Mouse (Mus musculus): ENCODE results near the gene Tnf. TPM values are rescaled to one million over a fixed set of nuclear protein-coding genes. Genes with fewer than 3 reads are reported as not detected.

Gene Tnf
- total RNA-seq, 1 experiment, result 0.22 TPM

DNA sequence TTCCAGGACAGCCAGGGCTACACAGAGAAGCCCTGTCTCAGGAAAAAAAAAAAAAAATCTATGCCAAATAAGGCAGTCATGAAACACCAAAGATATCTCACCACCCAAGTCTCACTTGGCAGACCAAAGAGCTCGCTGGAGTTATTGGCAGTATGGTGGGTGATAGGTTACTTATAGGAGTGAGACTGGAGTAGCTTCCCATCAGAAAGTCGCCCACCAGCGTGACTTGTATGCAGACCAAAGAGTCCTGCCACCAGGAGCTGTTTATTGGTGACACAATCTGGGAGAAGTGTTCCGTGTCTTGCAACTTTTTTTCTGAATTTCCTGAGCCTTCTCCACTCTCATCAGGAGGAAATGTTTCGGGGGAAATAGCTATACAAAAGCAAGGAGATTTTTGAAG, 37.9 kb upstream of the Tnf start:
- in situ Hi-C loops (cut with MboI; ENCODE audit: low sequenced_read_pairs in 2 of 2, unreplicated experiment in 2 of 2), result no loop called here
- H3K9me3 ChIP-seq (ENCODE audit: control insufficient read depth, insufficient read depth, low read depth, low read length), result no peaks in the 10 kb centered on the region
- H3K4me1 ChIP-seq (ENCODE audit: control insufficient read depth in 2 of 2, insufficient read depth in 2 of 2, low read length in 2 of 2, poor library complexity in 1 of 2), result peaks cover 10 to 11% of the 10 kb centered on the region in 2 experiments; a peak in 2 of 4 replicates
- peaks cover 23% of the 10 kb centered on the region for H3K36me3 ChIP-seq (ENCODE audit: control insufficient read depth, insufficient read depth, low read length, poor library complexity, severe bottlenecking)
- TF ChIP-seq HCFC1 (IDR thresholded peaks at IDR 0.05; ENCODE audit: borderline replicate concordance, insufficient read depth, low read length), result no peak
- TF ChIP-seq CHD2 (IDR thresholded peaks at IDR 0.05; ENCODE audit: low read depth, low read length), result no peak
- TF ChIP-seq ZC3H11A (IDR thresholded peaks at IDR 0.05; ENCODE audit: borderline replicate concordance, low read depth, low read length), result no peak
- no peak for TF ChIP-seq MAFK (IDR thresholded peaks at IDR 0.05; ENCODE audit: insufficient read depth, low read depth, low read length)
- no peak for TF ChIP-seq ZNF384 (IDR thresholded peaks at IDR 0.05; ENCODE audit: low read depth, low read length)
- DNase-seq (ENCODE audit: low read depth, low spot score), result no peak
- no peak overlapping the region for H3K9ac ChIP-seq (ENCODE audit: insufficient read depth, low read depth, low read length, poor library complexity, severe bottlenecking)
- H3K27ac ChIP-seq (ENCODE audit: insufficient read depth, low read depth, low read length, poor library complexity, severe bottlenecking), result no peak overlapping the region
- H3K4me3 ChIP-seq (ENCODE audit: insufficient read depth in 1 of 2, low read depth in 1 of 2, low read length in 2 of 2, poor library complexity in 1 of 2, severe bottlenecking in 1 of 2), result no peak overlapping the region

DNA sequence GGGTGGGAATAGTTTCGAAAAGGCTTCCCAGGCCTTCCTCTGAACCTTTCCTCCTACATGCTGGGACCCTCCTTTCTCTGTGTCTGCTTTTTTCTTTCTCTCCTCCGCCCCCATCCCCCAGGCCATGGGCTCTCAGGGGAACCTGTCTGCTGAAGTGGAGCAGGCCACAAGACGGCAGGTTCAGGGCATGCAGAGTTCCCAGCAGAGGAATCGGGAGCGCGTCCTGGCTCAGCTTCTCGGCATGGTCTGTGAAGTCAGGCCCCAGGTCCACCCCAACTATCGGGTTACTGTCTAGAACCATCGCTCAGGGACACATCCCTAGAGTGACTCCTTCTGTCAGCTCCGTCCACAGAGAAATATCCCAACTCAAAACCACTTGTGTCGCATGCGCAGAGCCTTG, 35.7 kb upstream of the Tnf start:
- in situ Hi-C loops (cut with MboI; ENCODE audit: low sequenced_read_pairs in 2 of 2, unreplicated experiment in 2 of 2), result no loop called here
- no peak for DNase-seq (ENCODE audit: low read depth, low spot score)

DNA sequence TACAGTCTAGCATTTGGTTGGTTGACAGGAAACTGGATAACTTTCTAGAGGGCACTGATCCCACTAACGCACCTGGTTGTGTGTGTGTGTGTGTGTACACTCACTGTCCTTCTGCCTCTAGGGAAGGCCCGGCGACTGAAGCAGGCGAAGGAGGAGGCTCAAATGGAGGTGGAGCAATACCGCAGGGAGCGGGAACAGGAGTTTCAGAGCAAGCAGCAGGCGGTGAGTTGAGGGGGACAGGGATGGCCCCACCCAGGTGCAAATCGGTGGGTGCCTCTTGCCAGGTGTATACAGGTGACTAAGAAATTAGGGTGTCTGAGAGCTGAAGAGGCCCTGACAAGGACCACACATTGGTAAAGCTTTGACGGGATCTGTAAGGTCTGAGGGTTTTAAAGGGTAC, 35.2 kb upstream of the Tnf start:
- no peak overlapping the region for H3K27ac ChIP-seq (ENCODE audit: insufficient read depth, low read depth, low read length, poor library complexity, severe bottlenecking)
- in situ Hi-C loops (cut with MboI; ENCODE audit: low sequenced_read_pairs in 2 of 2, unreplicated experiment in 2 of 2), result no loop called here
- TF ChIP-seq ZC3H11A (IDR thresholded peaks at IDR 0.05; ENCODE audit: borderline replicate concordance, low read depth, low read length), result no peak
- TF ChIP-seq MAFK (IDR thresholded peaks at IDR 0.05; ENCODE audit: insufficient read depth, low read depth, low read length), result no peak
- TF ChIP-seq CHD2 (IDR thresholded peaks at IDR 0.05; ENCODE audit: low read depth, low read length), result no peak
- TF ChIP-seq HCFC1 (IDR thresholded peaks at IDR 0.05; ENCODE audit: borderline replicate concordance, insufficient read depth, low read length), result no peak
- TF ChIP-seq ZNF384 (IDR thresholded peaks at IDR 0.05; ENCODE audit: low read depth, low read length), result no peak

More for the DNA sequence above, 35.7 kb upstream of the Tnf start:
- Histone ChIP-seq H3K9me3 (ENCODE audit: control insufficient read depth, insufficient read depth, low read depth, low read length) (no peaks in the 10 kb centered on the region), H3K4me3 (ENCODE audit: insufficient read depth in 1 of 2, low read depth in 1 of 2, low read length in 2 of 2, poor library complexity in 1 of 2, severe bottlenecking in 1 of 2) (no peak overlapping the region), H3K4me1 (ENCODE audit: control insufficient read depth in 2 of 2, insufficient read depth in 2 of 2, low read length in 2 of 2, poor library complexity in 1 of 2) (no peaks in the 10 kb centered on the region; a peak in 1 of 4 replicates), H3K9ac (ENCODE audit: insufficient read depth, low read depth, low read length, poor library complexity, severe bottlenecking) (no peak overlapping the region), H3K27ac (ENCODE audit: insufficient read depth, low read depth, low read length, poor library complexity, severe bottlenecking) (no peak overlapping the region), H3K36me3 (ENCODE audit: control insufficient read depth, insufficient read depth, low read length, poor library complexity, severe bottlenecking) (peaks cover 1% of the 10 kb centered on the region; the same call in 1 of the 2 replicates)
- no peak for TF ChIP-seq MAFK (IDR thresholded peaks at IDR 0.05; ENCODE audit: insufficient read depth, low read depth, low read length)
- TF ChIP-seq ZNF384 (IDR thresholded peaks at IDR 0.05; ENCODE audit: low read depth, low read length), result no peak
- TF ChIP-seq ZC3H11A (IDR thresholded peaks at IDR 0.05; ENCODE audit: borderline replicate concordance, low read depth, low read length), result no peak
- no peak for TF ChIP-seq CHD2 (IDR thresholded peaks at IDR 0.05; ENCODE audit: low read depth, low read length)
- TF ChIP-seq HCFC1 (IDR thresholded peaks at IDR 0.05; ENCODE audit: borderline replicate concordance, insufficient read depth, low read length), result no peak

DNA sequence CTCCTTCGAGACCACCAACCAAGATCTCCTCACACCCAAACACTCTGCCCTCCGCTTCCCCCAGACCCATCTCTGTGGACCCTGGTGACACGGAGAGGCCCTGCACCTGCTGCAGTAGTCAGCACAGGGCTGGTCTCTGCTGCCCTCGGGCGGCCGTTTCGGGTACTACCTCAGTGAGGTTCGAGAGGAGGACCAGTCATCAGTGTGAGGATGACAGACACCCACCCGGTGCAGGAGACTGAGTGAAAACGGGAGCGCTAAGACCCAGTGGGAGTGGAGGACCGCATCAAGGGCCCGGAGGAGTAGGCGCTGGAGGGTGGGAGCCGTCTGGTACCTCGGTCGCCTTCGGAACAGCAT, 34.6 kb upstream of the Tnf start:
- peak overlapping the region; percentile 26; the same call in 1 of the 2 replicates for H3K27ac ChIP-seq (ENCODE audit: insufficient read depth, low read depth, low read length, poor library complexity, severe bottlenecking)
- no peak for TF ChIP-seq MAFK (IDR thresholded peaks at IDR 0.05; ENCODE audit: insufficient read depth, low read depth, low read length)
- 0 out of 2 replicates have a peak, but pooled peaks have one; percentile 37 for TF ChIP-seq HCFC1 (IDR thresholded peaks at IDR 0.05; ENCODE audit: borderline replicate concordance, insufficient read depth, low read length)
- TF ChIP-seq ZC3H11A (IDR thresholded peaks at IDR 0.05; ENCODE audit: borderline replicate concordance, low read depth, low read length), result peak; percentile 49; the same call in 1 of the 2 replicates
- no peaks in the 10 kb centered on the region for H3K36me3 ChIP-seq (ENCODE audit: control insufficient read depth, insufficient read depth, low read length, poor library complexity, severe bottlenecking)
- in situ Hi-C loops (cut with MboI; ENCODE audit: low sequenced_read_pairs in 2 of 2, unreplicated experiment in 2 of 2), result no loop called here
- H3K9ac ChIP-seq (ENCODE audit: insufficient read depth, low read depth, low read length, poor library complexity, severe bottlenecking), result peak overlapping the region; percentile 73
- peak; percentile 87 for DNase-seq (ENCODE audit: low read depth, low spot score)
- no peaks in the 10 kb centered on the region for H3K9me3 ChIP-seq (ENCODE audit: control insufficient read depth, insufficient read depth, low read depth, low read length)
- H3K4me3 ChIP-seq (ENCODE audit: insufficient read depth in 1 of 2, low read depth in 1 of 2, low read length in 2 of 2, poor library complexity in 1 of 2, severe bottlenecking in 1 of 2), result peak overlapping the region; percentile 74 to 76
- H3K4me1 ChIP-seq (ENCODE audit: control insufficient read depth in 2 of 2, insufficient read depth in 2 of 2, low read length in 2 of 2, poor library complexity in 1 of 2), result peaks cover 0 to 2% of the 10 kb centered on the region in 2 experiments; a peak in 1 of 4 replicates

More for the DNA sequence above, 35.2 kb upstream of the Tnf start:
- H3K9me3 ChIP-seq (ENCODE audit: control insufficient read depth, insufficient read depth, low read depth, low read length), result no peaks in the 10 kb centered on the region
- no peak for DNase-seq (ENCODE audit: low read depth, low spot score)
- H3K36me3 ChIP-seq (ENCODE audit: control insufficient read depth, insufficient read depth, low read length, poor library complexity, severe bottlenecking), result no peaks in the 10 kb centered on the region
- no peak overlapping the region for H3K9ac ChIP-seq (ENCODE audit: insufficient read depth, low read depth, low read length, poor library complexity, severe bottlenecking)
- no peak overlapping the region for H3K4me3 ChIP-seq (ENCODE audit: insufficient read depth in 1 of 2, low read depth in 1 of 2, low read length in 2 of 2, poor library complexity in 1 of 2, severe bottlenecking in 1 of 2)
- no peaks in the 10 kb centered on the region; a peak in 1 of 4 replicates for H3K4me1 ChIP-seq (ENCODE audit: control insufficient read depth in 2 of 2, insufficient read depth in 2 of 2, low read length in 2 of 2, poor library complexity in 1 of 2)
